Mouse (Mus musculus): ENCODE data around the gene Chst11. TPM values are rescaled to one million over a fixed set of nuclear protein-coding genes. Genes with fewer than 3 reads are reported as not detected.

The Chst11 gene
- total and polyA plus RNA-seq, 3 experiments: 3.1 to 10.6 TPM; not detected in 1

DNA sequence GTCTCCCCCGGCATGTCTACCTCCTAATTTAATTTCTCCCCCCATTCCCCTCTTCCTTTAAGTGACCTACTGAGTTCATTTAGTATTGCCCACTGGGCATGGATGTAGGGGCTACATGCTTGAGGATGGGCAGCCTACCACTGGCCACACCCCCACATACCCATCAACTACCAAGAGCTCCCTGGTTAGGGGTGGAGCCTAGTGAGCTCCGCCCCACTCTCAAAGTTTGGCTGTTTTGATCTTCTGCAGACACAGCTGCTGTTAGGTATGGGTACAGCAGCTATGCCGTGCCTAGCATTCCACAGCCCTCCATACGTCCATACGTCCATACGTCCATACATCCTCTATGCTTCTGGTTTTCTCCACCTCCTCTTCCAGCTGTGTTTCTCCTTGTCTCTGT, 123.6 kb downstream of the Chst11 start:
- Histone ChIP-seq H3K4me1 (ENCODE audit: control insufficient read depth in 1 of 2, insufficient read depth in 2 of 2, low read length in 2 of 2) (no peaks in the 10 kb centered on the region), H3K9ac (ENCODE audit: control insufficient read depth, low read depth, low read length, poor library complexity, severe bottlenecking) (no peak overlapping the region), H3K27me3 (ENCODE audit: control insufficient read depth in 1 of 2, insufficient read depth in 2 of 2, low read length in 2 of 2) (no peaks in the 10 kb centered on the region), H3K36me3 (ENCODE audit: control insufficient read depth in 1 of 2, insufficient read depth in 2 of 2, low read length in 2 of 2) (no peaks in the 10 kb centered on the region), H3K9me3 (replicated peaks; ENCODE audit: insufficient read depth, low read length) (no peaks in the 10 kb centered on the region), H3K79me2 (ENCODE audit: control insufficient read depth, insufficient read depth, low read length, poor library complexity) (no peaks in the 10 kb centered on the region), H3K27ac (ENCODE audit: control insufficient read depth, low read depth, low read length) (no peak overlapping the region), H3K4me3 (ENCODE audit: control insufficient read depth in 1 of 2, insufficient read depth in 1 of 2, low read depth in 2 of 2, low read length in 2 of 2) (no peak overlapping the region)
- TF ChIP-seq TCF12 (IDR thresholded peaks at IDR 0.05; ENCODE audit: low read depth, low read length) (no peak), ZC3H11A (IDR thresholded peaks at IDR 0.05; ENCODE audit: low read depth, low read length) (no peak), MYC (IDR thresholded peaks at IDR 0.05; ENCODE audit: low read depth, low read length) (no peak), TBP (IDR thresholded peaks at IDR 0.05; ENCODE audit: low read depth, low read length) (no peak), BHLHE40 (IDR thresholded peaks at IDR 0.05; ENCODE audit: borderline replicate concordance, low read depth, low read length) (no peak), MAX (IDR thresholded peaks at IDR 0.05; ENCODE audit: low read length) (no peak)
- DNase-seq (ENCODE audit: low read depth, low spot score): peak; percentile 7

DNA sequence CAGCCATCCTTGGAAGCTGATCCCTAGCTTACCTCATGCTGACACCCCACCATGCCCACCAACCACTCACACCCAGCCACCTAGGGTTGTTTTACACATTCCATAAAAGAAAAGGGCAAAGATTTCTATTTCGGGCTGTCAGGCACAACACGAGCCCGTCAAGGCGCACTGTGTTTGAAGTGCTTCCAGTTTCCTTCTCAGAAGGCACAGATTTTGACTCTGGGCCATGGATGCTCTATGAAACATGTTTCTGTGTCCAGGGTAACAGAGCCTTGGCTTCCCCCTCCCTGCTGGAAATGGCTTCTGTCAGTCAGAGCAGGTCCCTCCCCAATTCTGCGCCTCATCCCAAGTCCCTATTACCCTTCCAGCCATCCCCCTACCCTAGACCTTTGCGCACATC, 125.7 kb downstream of the Chst11 start:
- no peak overlapping the region for H3K27ac ChIP-seq (ENCODE audit: control insufficient read depth, low read depth, low read length)
- no peaks in the 10 kb centered on the region for H3K36me3 ChIP-seq (ENCODE audit: control insufficient read depth in 1 of 2, insufficient read depth in 2 of 2, low read length in 2 of 2)
- H3K4me1 ChIP-seq (ENCODE audit: control insufficient read depth in 1 of 2, insufficient read depth in 2 of 2, low read length in 2 of 2): no peaks in the 10 kb centered on the region
- H3K27me3 ChIP-seq (ENCODE audit: control insufficient read depth in 1 of 2, insufficient read depth in 2 of 2, low read length in 2 of 2): no peaks in the 10 kb centered on the region
- TF ChIP-seq TAL1 (IDR thresholded peaks at IDR 0.05; ENCODE audit: low read length) (no peak), BHLHE40 (IDR thresholded peaks at IDR 0.05; ENCODE audit: borderline replicate concordance, low read depth, low read length) (no peak), USF1 (IDR thresholded peaks at IDR 0.05; ENCODE audit: low read depth, low read length) (no peak), NELFE (IDR thresholded peaks at IDR 0.05; ENCODE audit: low read depth, low read length) (no peak), MXI1 (IDR thresholded peaks at IDR 0.05; ENCODE audit: low read depth, low read length) (no peak), POLR2A (IDR thresholded peaks at IDR 0.05; ENCODE audit: control insufficient read depth in 1 of 2, insufficient read depth in 1 of 2, low read depth in 1 of 2, low read length in 2 of 2, poor library complexity in 1 of 2) (no peak), ZNF384 (IDR thresholded peaks at IDR 0.05; ENCODE audit: low read depth, low read length) (no peak), MEF2A (IDR thresholded peaks at IDR 0.05; ENCODE audit: extremely low read depth, insufficient replicate concordance, low read depth, low read length, poor library complexity, severe bottlenecking) (no peak), MAX (IDR thresholded peaks at IDR 0.05; ENCODE audit: low read length) (no peak), CHD1 (IDR thresholded peaks at IDR 0.05; ENCODE audit: low read depth, low read length) (no peak), ZMIZ1 (IDR thresholded peaks at IDR 0.05; ENCODE audit: low read depth, low read length) (no peak), ZC3H11A (IDR thresholded peaks at IDR 0.05; ENCODE audit: low read depth, low read length) (no peak), ELF1 (IDR thresholded peaks at IDR 0.05; ENCODE audit: low read depth, low read length) (no peak)
- H3K4me3 ChIP-seq (ENCODE audit: control insufficient read depth in 1 of 2, insufficient read depth in 1 of 2, low read depth in 2 of 2, low read length in 2 of 2): no peak overlapping the region
- no peaks in the 10 kb centered on the region for H3K79me2 ChIP-seq (ENCODE audit: control insufficient read depth, insufficient read depth, low read length, poor library complexity)
- H3K9me3 ChIP-seq (replicated peaks; ENCODE audit: insufficient read depth, low read length): no peaks in the 10 kb centered on the region
- H3K9ac ChIP-seq (ENCODE audit: control insufficient read depth, low read depth, low read length, poor library complexity, severe bottlenecking): no peak overlapping the region
- DNase-seq (ENCODE audit: low read depth, low spot score): no peak
